Mouse (Mus musculus) hindbrain, embryonic 15.5 days (tissue): ENCODE measurements around the gene Gm17622. TPM values are rescaled to one million over a fixed set of nuclear protein-coding genes. Genes with fewer than 3 reads are reported as not detected.

Source experiments
- ATAC-seq: fragments of 200-750 bp; cut with Nextera tagmentation; 2 replicates; pipeline ENCODE4 v1.8.0; 2017; ENCODE audit warnings: low read depth, moderate number of reproducible peaks, moderate TSS enrichment; ENCODE audit not compliant: low FRiP score
- H3K27ac ChIP-seq: fragments of 300-500 bp; sonication (generic); replicated peaks from 2 replicates; pipeline ENCODE4 v1.5.1; 2015; ENCODE audit warnings: mild to moderate bottlenecking, inconsistent platforms
- H3K27me3 ChIP-seq: fragments of 300-500 bp; sonication (generic); 2 replicates; pipeline ENCODE4 v1.6.1; 2015; ENCODE audit warnings: control low read depth, inconsistent platforms
- H3K36me3 ChIP-seq: fragments of 300-500 bp; sonication (generic); 2 replicates; pipeline ENCODE4 v1.6.1; 2015; ENCODE audit warnings: control low read depth, inconsistent platforms
- H3K4me1 ChIP-seq: fragments of 300-500 bp; sonication (generic); replicated peaks from 2 replicates; pipeline ENCODE4 v1.6.1; 2015; ENCODE audit warnings: control low read depth, inconsistent platforms
- H3K4me2 ChIP-seq: fragments of 300-500 bp; sonication (generic); 2 replicates; pipeline ENCODE4 v1.6.1; 2015; ENCODE audit warnings: moderate library complexity, mild to moderate bottlenecking, inconsistent platforms
- H3K4me3 ChIP-seq: fragments of 300-500 bp; sonication (generic); 2 replicates; pipeline ENCODE4 v1.5.1; 2015; ENCODE audit warnings: mild to moderate bottlenecking, inconsistent platforms
- H3K9ac ChIP-seq: fragments of 300-500 bp; sonication (generic); 2 replicates; pipeline ENCODE4 v1.6.1; 2015; ENCODE audit warnings: inconsistent platforms
- H3K9me3 ChIP-seq: fragments of 300-500 bp; sonication (generic); 2 replicates; pipeline ENCODE4 v1.6.1; 2016; ENCODE audit warnings: control low read depth, inconsistent platforms
- WGBS: fragments of 180-500 bp; shearing (Covaris S2); methylation state at CpG from one replicate; pipeline ENCODE4 v1.1.7; 2015; 5-methylcytosine and 5-hydroxymethylcytosine counted together
- polyA plus RNA-seq: library from polyadenylated mRNA; unstranded; fragments of >200 nt; fragmentation: Nextera tagmentation; extraction: Ambion mirVana; gene quantifications from 2 replicates; pipeline ENCODE4 v1.2.1, GENCODE M21; 2015

Gene Gm17622
- polyA plus RNA-seq, 1 experiment from 2014 or later, result not detected

DNA sequence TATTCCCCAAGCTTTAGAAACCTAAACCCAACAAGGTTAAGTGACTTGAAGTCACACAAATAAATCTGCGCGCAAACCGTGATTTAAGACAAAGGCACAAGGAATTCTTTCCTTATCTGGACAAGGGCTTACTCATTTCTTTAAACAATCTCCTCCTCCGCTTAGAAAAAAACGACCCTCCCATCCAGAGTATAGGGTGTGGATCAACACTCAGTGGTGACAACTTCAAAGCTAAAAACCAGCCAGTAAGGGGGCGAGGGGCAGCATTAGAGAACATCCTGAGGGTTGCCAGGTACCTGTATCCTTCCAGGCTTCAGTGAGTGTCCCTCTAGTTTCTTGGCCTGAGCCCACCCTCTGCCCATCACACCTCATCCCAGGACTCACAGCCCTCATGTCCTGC lies 20.0 kb upstream of the Gm17622 start:
- Histone ChIP-seq H3K27me3 (no peaks in the 10 kb centered on the region), H3K36me3 (no peaks in the 10 kb centered on the region), H3K9ac (no peak overlapping the region), H3K4me2 (no peak overlapping the region), H3K4me3 (no peak overlapping the region), H3K9me3 (no peaks in the 10 kb centered on the region), H3K4me1 (no peaks in the 10 kb centered on the region), H3K27ac (no peak overlapping the region)
- no peak for ATAC-seq
- 90% methylated on average over 6 of the region's 6 CpGs for WGBS

DNA sequence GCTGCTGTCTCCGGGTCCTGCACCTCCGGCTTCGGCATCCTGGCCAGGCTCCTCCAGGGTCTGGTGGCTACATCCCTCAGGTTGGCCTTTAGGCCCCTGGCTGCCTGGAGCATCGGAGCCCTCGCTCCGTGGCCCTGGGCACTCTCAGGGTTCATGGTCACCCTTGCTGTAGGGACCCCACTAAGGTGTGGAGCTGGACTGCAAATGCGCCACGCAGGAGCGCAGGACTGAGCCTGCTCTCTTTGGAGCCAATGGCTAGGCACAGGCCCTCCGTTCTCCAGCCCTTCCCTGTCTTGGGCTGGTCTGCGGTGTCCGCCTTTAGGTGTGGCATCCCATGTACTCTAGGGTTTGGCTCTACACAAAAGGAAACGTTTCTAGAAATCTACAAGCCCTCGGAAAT lies 19.6 kb upstream of the Gm17622 start, which contains the start of gene Ankdd1b:
TSS of gene Ankdd1b (minus strand) at position 242 of the 400 bp plus-strand sequence.
- Histone ChIP-seq H3K4me2 (no peak within 1 kb of the TSS), H3K4me3 (no peak within 1 kb of the TSS), H3K27me3 (no peaks in the 10 kb centered on the region), H3K36me3 (no peaks in the 10 kb centered on the region), H3K4me1 (no peaks in the 10 kb centered on the region), H3K27ac (no peak within 1 kb of the TSS), H3K9me3 (no peaks in the 10 kb centered on the region), H3K9ac (no peak within 1 kb of the TSS)
- no peak for ATAC-seq
- WGBS, result 93% methylated on average over 14 of the region's 14 CpGs

DNA sequence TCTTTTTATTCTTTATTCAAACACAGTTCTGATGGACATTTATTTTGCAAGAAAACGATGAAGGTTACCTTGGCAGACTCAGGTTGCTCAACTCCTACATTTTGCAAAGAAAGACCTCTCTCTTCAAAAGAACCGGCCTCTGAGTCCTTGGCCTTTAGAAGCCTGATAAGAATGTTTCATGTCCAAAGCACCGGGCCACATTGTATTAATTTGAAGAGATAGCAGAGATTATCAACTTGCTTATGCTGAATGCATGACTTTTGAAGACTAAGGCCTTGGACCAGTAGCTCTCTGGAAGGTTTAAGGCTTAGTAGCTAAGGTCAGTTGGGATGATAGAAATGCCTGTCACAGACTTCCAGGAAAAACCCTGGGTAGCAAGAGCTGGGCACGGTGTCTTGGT lies 13.3 kb upstream of the Gm17622 start:
- H3K27ac ChIP-seq, result no peak overlapping the region
- no peaks in the 10 kb centered on the region for H3K9me3 ChIP-seq
- H3K4me1 ChIP-seq, result no peaks in the 10 kb centered on the region
- no peak overlapping the region for H3K4me3 ChIP-seq
- no peak overlapping the region for H3K9ac ChIP-seq
- no peak for ATAC-seq
- H3K36me3 ChIP-seq, result no peaks in the 10 kb centered on the region
- H3K4me2 ChIP-seq, result no peak overlapping the region
- 96% methylated on average over 4 of the region's 4 CpGs for WGBS
- no peaks in the 10 kb centered on the region for H3K27me3 ChIP-seq

DNA sequence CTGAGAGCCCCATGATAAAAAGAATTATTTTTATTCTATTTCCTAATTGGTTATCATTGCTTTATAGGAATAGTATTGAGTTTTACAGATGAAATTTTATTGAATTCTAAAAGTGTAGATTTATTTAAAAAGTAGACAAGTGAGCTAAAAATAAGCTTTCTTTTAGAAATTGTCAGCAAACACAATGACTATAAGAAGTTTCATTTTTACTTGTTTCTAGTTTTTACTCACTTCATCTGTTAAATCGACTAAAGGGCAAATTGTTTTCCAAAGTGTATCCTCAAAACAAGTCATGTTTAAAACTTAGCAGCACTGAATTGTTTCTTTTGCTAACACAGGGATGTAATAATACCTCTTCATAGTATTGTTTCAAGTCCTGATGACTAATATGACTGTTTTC lies 11.5 kb upstream of the Gm17622 start:
- Histone ChIP-seq H3K4me2 (no peak overlapping the region), H3K9ac (no peak overlapping the region), H3K4me1 (no peaks in the 10 kb centered on the region), H3K4me3 (no peak overlapping the region), H3K36me3 (no peaks in the 10 kb centered on the region), H3K27ac (no peak overlapping the region), H3K27me3 (no peaks in the 10 kb centered on the region), H3K9me3 (no peaks in the 10 kb centered on the region)
- WGBS, result 99% methylated on average over 1 of the region's 1 CpGs
- no peak for ATAC-seq

DNA sequence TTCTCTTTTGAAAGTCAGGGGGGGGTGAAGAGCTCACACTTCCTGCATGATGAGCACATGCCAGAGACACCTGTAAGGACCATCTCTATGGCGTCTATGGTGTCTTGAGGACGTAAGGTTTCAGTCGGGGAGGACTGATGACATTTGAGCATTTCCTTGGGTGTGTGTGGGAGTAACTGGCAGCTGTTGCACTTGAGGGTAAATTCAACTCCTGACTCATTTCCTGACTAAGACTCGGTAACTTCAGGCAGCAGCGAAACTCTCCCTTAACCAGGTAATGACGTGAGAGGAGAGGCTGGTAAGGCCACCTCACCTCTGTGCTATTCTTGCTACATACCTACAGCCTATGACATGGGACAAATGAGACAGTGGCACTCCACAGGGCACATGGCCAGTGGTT lies 3.3 kb upstream of the Gm17622 start:
- Histone ChIP-seq H3K27ac (no peak overlapping the region), H3K9ac (no peak overlapping the region), H3K4me3 (no peak overlapping the region), H3K9me3 (no peaks in the 10 kb centered on the region), H3K27me3 (no peaks in the 10 kb centered on the region), H3K36me3 (peaks cover 19% of the 10 kb centered on the region), H3K4me2 (no peak overlapping the region), H3K4me1 (no peaks in the 10 kb centered on the region)
- no peak for ATAC-seq
- WGBS, result 94% methylated on average over 6 of the region's 6 CpGs

DNA sequence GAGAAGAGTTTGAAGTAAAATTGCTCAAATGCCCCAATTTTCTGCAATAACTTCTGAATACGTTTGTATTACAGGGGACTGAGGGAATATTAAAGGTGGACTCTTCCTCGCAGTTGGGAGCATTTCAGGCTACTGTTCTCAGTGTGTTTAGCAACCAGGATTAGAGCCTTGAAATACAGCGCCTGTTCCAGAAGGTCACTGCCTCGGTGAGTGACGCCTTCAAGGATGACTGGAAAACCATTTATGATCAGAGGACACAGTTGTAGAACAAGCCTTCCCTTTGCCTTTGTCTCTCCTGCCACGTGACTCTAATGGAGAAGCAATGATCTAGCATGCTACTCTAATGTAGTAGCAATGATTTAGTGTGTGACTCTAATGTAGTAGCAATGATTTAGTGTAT lies 2.6 kb upstream of the Gm17622 start:
- H3K9me3 ChIP-seq, result no peaks in the 10 kb centered on the region
- no peaks in the 10 kb centered on the region for H3K27me3 ChIP-seq
- no peak overlapping the region for H3K9ac ChIP-seq
- H3K4me1 ChIP-seq, result no peaks in the 10 kb centered on the region
- no peak overlapping the region for H3K4me2 ChIP-seq
- WGBS, result 93% methylated on average over 6 of the region's 6 CpGs
- no peak overlapping the region for H3K4me3 ChIP-seq
- no peak overlapping the region for H3K27ac ChIP-seq
- peaks cover 19% of the 10 kb centered on the region for H3K36me3 ChIP-seq
- no peak for ATAC-seq

DNA sequence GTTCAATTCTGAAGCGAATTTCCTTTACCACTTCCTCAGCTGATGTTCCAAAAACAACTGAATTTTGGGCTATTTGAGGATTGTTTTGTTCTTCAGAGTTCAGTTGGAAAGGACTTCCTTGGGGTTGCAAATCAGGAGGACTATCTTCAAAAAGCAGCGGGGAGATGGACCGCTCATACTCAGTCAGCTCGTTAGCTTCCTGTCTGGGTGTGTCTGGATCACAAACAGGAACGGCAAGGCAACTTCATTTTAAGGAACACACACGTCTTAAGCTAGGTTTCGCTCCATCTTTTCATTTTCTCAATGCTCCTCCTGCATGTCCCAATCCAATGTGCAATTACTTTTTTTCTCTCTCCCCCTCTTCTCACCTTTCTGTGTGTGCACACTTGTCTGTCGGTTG lies 6.1 kb downstream of the Gm17622 start:
- H3K9ac ChIP-seq, result no peak overlapping the region
- no peak for ATAC-seq
- no peak overlapping the region for H3K27ac ChIP-seq
- no peaks in the 10 kb centered on the region for H3K27me3 ChIP-seq
- H3K4me1 ChIP-seq, result no peaks in the 10 kb centered on the region
- H3K4me2 ChIP-seq, result no peak overlapping the region
- H3K36me3 ChIP-seq, result no peaks in the 10 kb centered on the region
- H3K4me3 ChIP-seq, result no peak overlapping the region
- no peaks in the 10 kb centered on the region for H3K9me3 ChIP-seq
- WGBS, result 87% methylated on average over 8 of the region's 8 CpGs

DNA sequence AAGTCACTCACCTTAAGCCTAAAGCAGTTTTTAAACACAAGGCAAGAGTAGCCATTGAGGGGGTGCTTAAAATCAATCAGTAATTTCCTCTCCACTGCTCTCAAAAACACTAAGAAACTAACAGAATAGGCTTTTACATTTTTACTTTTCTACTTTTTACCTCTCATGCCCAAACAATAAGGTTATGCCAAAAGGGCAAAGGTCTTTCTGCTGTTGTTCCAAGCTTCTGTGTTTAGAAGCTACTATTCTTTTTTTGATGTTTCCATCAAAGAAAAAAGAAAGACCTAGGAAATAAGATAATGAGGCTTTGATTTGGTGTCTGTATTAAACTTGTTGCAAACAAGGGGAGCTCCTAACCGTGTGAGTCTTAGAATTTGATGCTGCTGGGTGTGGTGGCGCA lies 9.4 kb downstream of the Gm17622 start:
- ATAC-seq, result no peak
- no peak overlapping the region for H3K27ac ChIP-seq
- WGBS, result 80% methylated on average over 2 of the region's 2 CpGs
- no peak overlapping the region for H3K4me2 ChIP-seq
- H3K4me1 ChIP-seq, result no peaks in the 10 kb centered on the region
- no peak overlapping the region for H3K9ac ChIP-seq
- no peaks in the 10 kb centered on the region for H3K9me3 ChIP-seq
- H3K4me3 ChIP-seq, result no peak overlapping the region
- H3K36me3 ChIP-seq, result no peaks in the 10 kb centered on the region
- no peaks in the 10 kb centered on the region for H3K27me3 ChIP-seq

DNA sequence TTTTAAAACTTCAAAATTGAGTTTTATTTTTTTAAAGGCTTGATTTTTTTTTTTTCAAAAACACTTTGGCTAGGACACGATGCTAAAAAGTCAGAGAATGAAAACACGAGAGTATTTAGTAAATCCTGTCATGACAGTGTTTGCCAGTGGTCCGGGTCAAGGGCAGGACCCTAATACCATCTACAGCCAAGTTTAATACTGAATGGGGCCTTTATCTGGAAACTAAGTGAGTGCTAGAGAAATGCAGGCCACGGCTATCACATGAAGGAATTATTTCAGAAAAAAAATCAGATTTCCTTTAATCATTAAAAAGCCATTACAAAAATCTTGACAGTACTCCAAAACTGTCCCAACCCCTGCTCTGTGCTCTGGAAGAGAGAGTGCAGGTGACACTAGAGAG lies 15.1 kb downstream of the Gm17622 start:
- H3K4me2 ChIP-seq, result no peak overlapping the region

DNA sequence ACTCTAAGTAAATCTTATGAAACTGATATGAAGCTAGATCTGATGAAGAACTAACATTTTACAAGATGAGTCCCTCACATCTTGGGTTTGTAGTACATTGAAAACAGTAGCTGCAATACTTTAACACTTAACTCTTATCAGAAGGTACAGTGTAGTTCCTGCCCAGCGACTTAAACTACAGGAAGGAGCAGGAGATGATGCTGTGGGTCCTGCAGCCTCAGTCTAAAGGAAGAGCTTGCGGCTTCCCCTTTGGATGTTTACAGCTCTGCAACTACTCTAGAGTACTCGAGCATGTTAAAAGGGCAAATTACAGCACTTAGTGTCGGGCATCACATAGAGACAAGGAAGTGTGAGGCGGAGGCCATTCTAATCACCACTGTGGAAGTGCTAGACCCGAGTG lies 15.8 kb downstream of the Gm17622 start:
- ATAC-seq, result no peak

More for the DNA sequence above, 15.1 kb downstream of the Gm17622 start:
- Histone ChIP-seq H3K27me3 (no peaks in the 10 kb centered on the region), H3K4me3 (no peak overlapping the region), H3K36me3 (no peaks in the 10 kb centered on the region), H3K9ac (no peak overlapping the region), H3K4me1 (no peaks in the 10 kb centered on the region), H3K9me3 (no peaks in the 10 kb centered on the region), H3K27ac (no peak overlapping the region)
- 82% methylated on average over 4 of the region's 4 CpGs for WGBS
- ATAC-seq, result no peak

DNA sequence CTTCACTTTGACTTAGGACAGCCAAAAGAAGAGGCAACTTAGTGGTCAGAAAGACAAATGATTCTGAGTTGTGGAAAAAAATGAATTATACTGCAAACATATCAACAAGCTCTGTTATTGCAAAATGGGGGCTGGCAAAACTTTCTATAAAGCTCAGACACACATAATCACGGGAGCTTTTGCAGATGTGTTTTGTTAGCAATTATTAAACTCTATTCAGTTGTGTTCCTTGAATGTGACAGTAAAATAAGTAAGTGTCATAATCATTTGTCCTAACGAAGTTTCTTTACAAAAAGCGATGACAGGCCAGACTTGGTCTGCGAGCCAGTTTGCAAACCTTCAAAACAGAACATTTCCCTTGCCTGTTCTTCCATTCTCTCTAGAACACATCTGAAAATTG lies 17.0 kb downstream of the Gm17622 start:
- ATAC-seq, result no peak
- Histone ChIP-seq H3K4me3 (no peak overlapping the region), H3K4me1 (no peaks in the 10 kb centered on the region), H3K27ac (no peak overlapping the region), H3K4me2 (no peak overlapping the region), H3K9ac (no peak overlapping the region), H3K36me3 (no peaks in the 10 kb centered on the region), H3K9me3 (no peaks in the 10 kb centered on the region), H3K27me3 (no peaks in the 10 kb centered on the region)
- 92% methylated on average over 4 of the region's 4 CpGs for WGBS

More for the DNA sequence above, 15.8 kb downstream of the Gm17622 start:
- Histone ChIP-seq H3K27ac (no peak overlapping the region), H3K4me2 (no peak overlapping the region), H3K4me3 (no peak overlapping the region), H3K9me3 (no peaks in the 10 kb centered on the region), H3K4me1 (no peaks in the 10 kb centered on the region), H3K9ac (no peak overlapping the region), H3K27me3 (no peaks in the 10 kb centered on the region), H3K36me3 (no peaks in the 10 kb centered on the region)
- 86% methylated on average over 6 of the region's 6 CpGs for WGBS

DNA sequence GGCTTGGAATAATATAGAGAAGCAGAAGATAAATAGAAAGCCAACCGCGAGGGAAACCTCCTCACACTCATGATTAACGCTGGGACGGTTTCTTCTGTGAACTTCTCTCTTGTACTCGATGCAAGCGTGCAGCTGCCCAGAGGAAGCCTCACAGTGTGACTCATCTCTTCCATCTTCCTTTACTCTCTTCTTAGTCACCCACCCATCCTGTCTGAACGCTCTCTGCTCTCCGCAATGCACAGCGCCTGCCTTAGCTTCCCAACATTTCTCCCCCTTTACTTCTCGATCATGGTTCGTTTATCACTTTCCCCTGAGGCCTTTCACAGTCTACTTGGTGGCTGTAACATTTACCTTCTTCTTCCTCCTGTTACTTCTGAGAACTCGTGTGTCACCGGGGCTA lies 20.1 kb downstream of the Gm17622 start:
- 81% methylated on average over 13 of the region's 13 CpGs for WGBS
- Histone ChIP-seq H3K36me3 (no peaks in the 10 kb centered on the region), H3K9ac (no peak overlapping the region), H3K4me2 (no peak overlapping the region), H3K9me3 (no peaks in the 10 kb centered on the region), H3K4me3 (no peak overlapping the region), H3K27me3 (no peaks in the 10 kb centered on the region), H3K27ac (no peak overlapping the region), H3K4me1 (no peaks in the 10 kb centered on the region)
- no peak for ATAC-seq

DNA sequence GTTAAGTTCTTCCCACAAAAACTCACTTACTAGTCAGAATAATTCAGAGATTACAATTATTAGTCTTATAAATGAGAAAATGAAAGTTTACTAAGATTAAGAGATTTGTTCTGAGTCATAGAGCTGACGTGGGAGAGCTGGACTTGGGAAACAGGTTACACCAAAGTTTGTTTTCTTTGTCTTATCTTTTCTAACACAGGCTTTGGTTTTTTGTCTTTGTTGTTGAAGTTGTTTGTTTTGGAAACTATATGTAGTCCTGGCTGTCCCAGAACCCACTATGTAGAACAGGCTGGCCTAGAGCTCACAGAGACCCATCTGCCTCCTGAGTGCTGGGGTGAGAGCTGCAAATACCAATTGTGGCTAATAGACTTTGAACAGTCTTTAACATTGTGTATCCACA lies 20.7 kb downstream of the Gm17622 start:
- Histone ChIP-seq H3K4me2 (no peak overlapping the region), H3K9me3 (no peaks in the 10 kb centered on the region), H3K27me3 (no peaks in the 10 kb centered on the region), H3K4me1 (no peaks in the 10 kb centered on the region), H3K36me3 (no peaks in the 10 kb centered on the region), H3K9ac (no peak overlapping the region), H3K27ac (no peak overlapping the region), H3K4me3 (no peak overlapping the region)
- ATAC-seq, result no peak
- WGBS, result 92% methylated on average over 1 of the region's 1 CpGs
